13 mouse cellular contexts compared by ENCODE assay signal in the genomic region with DNA sequence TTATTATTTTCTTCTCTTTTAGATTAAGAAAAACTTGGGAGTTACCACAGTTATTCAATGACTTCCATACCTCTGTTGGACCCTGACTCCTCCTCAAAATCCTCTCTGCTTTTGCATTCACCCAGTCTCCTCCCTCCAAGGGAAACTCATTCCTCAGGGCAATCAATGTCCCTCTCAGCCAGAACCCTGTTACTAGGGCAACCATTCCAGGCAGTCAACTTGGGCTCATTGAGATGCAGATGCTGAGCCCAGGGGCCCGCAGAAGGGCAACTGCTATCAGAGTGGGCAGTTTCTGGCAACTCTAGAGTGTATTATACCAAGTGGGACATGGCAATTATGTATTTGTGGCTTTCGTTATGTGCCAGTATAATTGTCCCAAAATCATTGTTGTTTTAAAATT.
DNase-seq lines count a peak whose midpoint lies in the region; ATAC-seq and TF ChIP-seq lines count a peak whose summit lies in the region.
"Had no signal": no experiment of that assay in that cellular context is flagged by ENCODE, and none has a peak within 500 bp of the region (broad histone marks: within the 10 kb centered on the region; RNA-seq: fewer than 3 reads in every experiment).

No protein-coding gene starts in this region.

- peaks cover 16% of the 10 kb centered on the region for H3K4me1 ChIP-seq in forebrain, embryonic 10.5 days
- no peaks in the 10 kb centered on the region for H3K4me1 ChIP-seq in intestine, embryonic 15.5 days (replicated peaks)
- H3K4me1 ChIP-seq in intestine, postnatal 0 days (replicated peaks; ENCODE audit: control insufficient read depth, insufficient read depth, low read length) = no peaks in the 10 kb centered on the region
- H3K4me1 ChIP-seq: heart, embryonic 15.5 days; stomach, embryonic 15.5 days had no signal

- intact Hi-C loops in left cerebral cortex, postnatal 4 days (cut with DNase I) = no loop called here
- intact Hi-C loops in gastrocnemius, adult 2 months (cut with DNase I) = no loop called here

- H3K27me3 ChIP-seq in forebrain, embryonic 10.5 days (ENCODE audit: poor library complexity, severe bottlenecking) = no peaks in the 10 kb centered on the region
- no peaks in the 10 kb centered on the region for H3K27me3 ChIP-seq in intestine, embryonic 15.5 days (replicated peaks)
- H3K27me3 ChIP-seq in intestine, postnatal 0 days (replicated peaks; ENCODE audit: control insufficient read depth, insufficient read depth, low read length) = no peaks in the 10 kb centered on the region
- H3K27me3 ChIP-seq: heart, embryonic 15.5 days; stomach, embryonic 15.5 days had no signal

- H3K9ac ChIP-seq in intestine, embryonic 15.5 days = no peak overlapping the region
- H3K9ac ChIP-seq in intestine, postnatal 0 days (ENCODE audit: low read depth, low read length) = no peak overlapping the region
- H3K9ac ChIP-seq: heart, embryonic 15.5 days; stomach, embryonic 15.5 days had no signal

- H3K4me2 ChIP-seq in intestine, embryonic 15.5 days (replicated peaks) = no peak overlapping the region
- H3K4me2 ChIP-seq in intestine, postnatal 0 days (replicated peaks; ENCODE audit: low read depth) = no peak overlapping the region
- H3K4me2 ChIP-seq: heart, embryonic 15.5 days; stomach, embryonic 15.5 days had no signal

- no peak for TF ChIP-seq CTCF in gastrocnemius, adult 2 months (IDR thresholded peaks at IDR 0.05)
- no peak for TF ChIP-seq CTCF in intestine, postnatal 0 days (IDR thresholded peaks at IDR 0.05; ENCODE audit: low read depth)

- no peak overlapping the region for H3K4me3 ChIP-seq in forebrain, embryonic 10.5 days
- no peak overlapping the region for H3K4me3 ChIP-seq in gastrocnemius, adult 2 months
- no peak overlapping the region for H3K4me3 ChIP-seq in intestine, embryonic 15.5 days (replicated peaks)
- H3K4me3 ChIP-seq in intestine, postnatal 0 days (ENCODE audit: low read depth, low read length) = no peak overlapping the region
- H3K4me3 ChIP-seq: erythroblast, embryonic 14.5 days; heart, embryonic 15.5 days; left cerebral cortex, adult 2 months; stomach, embryonic 15.5 days had no signal

- WGBS in forebrain, embryonic 10.5 days = 24% methylated on average over 2 of the region's 2 CpGs
- WGBS in intestine, embryonic 15.5 days = 41% methylated on average over 2 of the region's 2 CpGs
- 40% methylated on average over 2 of the region's 2 CpGs for WGBS in intestine, postnatal 0 days

- H3K36me3 ChIP-seq in forebrain, embryonic 10.5 days (replicated peaks) = no peaks in the 10 kb centered on the region
- no peaks in the 10 kb centered on the region for H3K36me3 ChIP-seq in intestine, embryonic 15.5 days
- H3K36me3 ChIP-seq in intestine, postnatal 0 days (ENCODE audit: control insufficient read depth, insufficient read depth) = no peaks in the 10 kb centered on the region
- H3K36me3 ChIP-seq: heart, embryonic 15.5 days; stomach, embryonic 15.5 days had no signal

- peak overlapping the region; percentile 77 for H3K27ac ChIP-seq in forebrain, embryonic 10.5 days
- no peak overlapping the region for H3K27ac ChIP-seq in gastrocnemius, adult 2 months
- no peak overlapping the region for H3K27ac ChIP-seq in intestine, embryonic 15.5 days
- no peak overlapping the region for H3K27ac ChIP-seq in intestine, postnatal 0 days (ENCODE audit: low read depth, low read length)
- H3K27ac ChIP-seq: heart, embryonic 15.5 days; left cerebral cortex, adult 2 months; stomach, embryonic 15.5 days had no signal

- no peak for ATAC-seq in intestine, embryonic 15.5 days
- ATAC-seq in intestine, postnatal 0 days = no peak

- DNase-seq in right cerebral cortex, adult 18-20 months = peak; percentile 19
- DNase-seq in right cerebral cortex, postnatal 25 days = no peak
- DNase-seq in forebrain, embryonic 10.5 days (ENCODE audit: extremely low spot score, low spot score) = peak; percentile 49
- DNase-seq in left cerebral cortex, postnatal 4 days = peak; percentile 61
- DNase-seq in thymus, postnatal 36 days = no peak
- no peak for DNase-seq in gastrocnemius, adult 2 months
- DNase-seq: lung, adult 18-20 months had no signal

- no peaks in the 10 kb centered on the region for H3K9me3 ChIP-seq in forebrain, embryonic 10.5 days
- no peaks in the 10 kb centered on the region for H3K9me3 ChIP-seq in intestine, embryonic 15.5 days
- H3K9me3 ChIP-seq in intestine, postnatal 0 days (ENCODE audit: control insufficient read depth) = no peaks in the 10 kb centered on the region
- H3K9me3 ChIP-seq: heart, embryonic 15.5 days; stomach, embryonic 15.5 days had no signal

Comparison
In these comparisons a context has a peak if more than half of its experiments do, and no peak if none do; other contexts are left out.
1. DNase-seq: peak in right cerebral cortex, adult 18-20 months (single experiment), forebrain, embryonic 10.5 days (single experiment) and left cerebral cortex, postnatal 4 days (single experiment); none in right cerebral cortex, postnatal 25 days (single experiment), thymus, postnatal 36 days (0 of 2) and gastrocnemius, adult 2 months (single experiment).